Mouse (Mus musculus): ENCODE data around the gene Ndrg3. TPM values are rescaled to one million over a fixed set of nuclear protein-coding genes. Genes with fewer than 3 reads are reported as not detected.
"Not testable (repeated sequence)": the region's sequence is repeated elsewhere in the genome, so short reads cannot be mapped to it uniquely, and the experiment has no call there.

Ndrg3 gene
- polyA plus RNA-seq, 1 experiment from 2014 or later, result 43.3 TPM

DNA sequence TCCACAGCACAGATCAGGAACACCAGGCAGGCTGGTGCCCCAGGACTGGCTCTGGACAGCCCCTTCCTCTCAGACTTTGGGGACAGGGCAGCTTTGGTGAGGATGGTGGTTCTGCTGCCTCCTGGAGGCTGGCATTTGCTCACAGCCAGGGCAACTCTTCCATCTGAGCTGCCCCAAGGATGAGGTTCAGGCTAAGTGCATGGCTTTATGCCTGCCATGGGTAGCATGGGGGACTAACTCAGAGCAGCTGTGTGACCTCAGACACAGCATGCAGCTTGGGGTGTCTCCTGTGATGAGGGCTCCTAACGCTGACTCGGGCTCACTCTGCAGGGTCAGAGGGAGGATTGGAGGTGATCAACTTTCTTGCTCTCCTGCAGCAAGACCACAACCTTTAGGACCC, 106.2 kb downstream of the Ndrg3 start:
- not testable (repeated sequence) for H3K4me3 ChIP-seq (ENCODE audit: low read depth, low read length); H3K4me2 ChIP-seq (ENCODE audit: low read depth, low read length); H3K9me3 ChIP-seq (ENCODE audit: control insufficient read depth, low read length); H3K27me3 ChIP-seq (replicated peaks; ENCODE audit: control insufficient read depth, insufficient read depth, low read length); H3K36me3 ChIP-seq (ENCODE audit: control insufficient read depth, insufficient read depth, low read length); H3K27ac ChIP-seq (replicated peaks; ENCODE audit: low read depth, low read length); DNase-seq (ENCODE audit: low spot score); H3K4me1 ChIP-seq (ENCODE audit: control insufficient read depth, insufficient read depth, low read length); H3K9ac ChIP-seq (ENCODE audit: low read depth, low read length); ATAC-seq (ENCODE audit: low read depth)
- 27% methylated on average over 2 of the region's 2 CpGs for WGBS

DNA sequence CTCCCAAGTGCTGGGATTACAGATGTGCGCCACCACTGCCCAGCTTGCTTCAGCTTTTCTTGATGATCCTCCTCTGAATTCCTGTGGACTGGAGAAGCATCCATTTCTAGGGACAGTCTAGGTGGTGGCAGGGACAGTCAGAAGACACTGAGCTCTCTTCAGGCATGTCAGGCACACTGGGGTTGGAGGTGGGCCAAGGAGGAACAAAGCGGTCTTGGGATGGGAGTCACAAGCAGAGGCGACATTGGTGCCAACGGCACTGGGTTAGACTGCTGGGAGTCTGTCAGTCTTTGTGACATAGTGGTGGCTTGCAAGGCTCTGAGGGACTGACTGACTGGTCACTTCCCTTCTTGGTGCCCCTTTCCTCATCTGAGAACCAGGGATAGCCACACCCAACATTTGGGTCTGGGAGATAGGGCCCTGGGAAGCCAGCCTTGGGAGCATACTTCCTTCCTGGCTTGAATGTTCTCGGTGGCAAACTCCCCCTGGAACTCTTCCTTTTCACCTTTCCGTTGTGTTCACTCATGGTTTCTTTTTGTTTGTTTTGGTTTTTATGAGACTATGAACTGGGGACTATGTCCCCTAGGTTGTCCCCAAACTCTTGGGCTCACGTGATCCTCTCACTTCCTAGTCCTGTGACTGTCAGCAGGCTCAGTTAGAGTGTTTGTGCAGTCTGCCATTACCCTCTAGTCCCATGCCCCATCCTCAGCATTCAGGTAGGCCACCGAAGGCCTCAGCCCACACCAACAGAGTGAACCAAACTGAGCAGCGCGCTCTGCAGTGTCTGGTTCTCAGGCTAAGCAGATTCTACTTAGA, 107.3 kb downstream of the Ndrg3 start:
- Histone ChIP-seq H3K9me3 (ENCODE audit: control insufficient read depth, low read length) (no peaks in the 10 kb centered on the region), H3K4me2 (ENCODE audit: low read depth, low read length) (no peak overlapping the region)

DNA sequence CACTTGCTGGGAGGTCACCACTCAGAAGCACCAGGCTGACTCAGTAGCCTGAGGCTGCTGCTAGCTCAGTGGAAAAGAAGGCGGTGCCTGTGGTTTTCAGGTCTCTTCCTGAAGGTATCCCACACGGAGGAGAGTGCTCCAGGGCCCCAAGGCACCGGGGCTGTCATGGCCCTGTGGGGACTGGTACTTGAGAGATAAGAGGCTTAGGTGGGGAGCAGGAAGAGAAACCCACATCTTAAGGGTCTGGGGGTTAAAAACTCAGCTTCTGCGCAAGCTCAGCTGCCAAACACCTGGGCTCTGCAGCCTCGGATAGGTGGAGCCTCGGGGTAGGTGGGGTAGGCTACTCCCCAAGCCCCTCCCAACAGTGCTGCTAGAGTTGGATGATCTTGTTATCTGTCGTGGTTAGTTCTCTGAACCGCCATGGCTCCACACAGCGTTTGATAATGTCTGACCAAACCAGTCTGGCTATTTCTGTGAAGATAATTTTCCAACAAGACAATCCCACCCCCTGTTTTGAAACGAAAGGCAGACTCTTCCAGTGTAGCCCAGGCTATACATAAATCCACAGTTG, 109.3 kb downstream of the Ndrg3 start:
- H3K27me3 ChIP-seq (replicated peaks; ENCODE audit: control insufficient read depth, insufficient read depth, low read length), result no peaks in the 10 kb centered on the region
- ATAC-seq (ENCODE audit: low read depth) (no peak), DNase-seq (ENCODE audit: low spot score) (no peak)
- H3K4me3 ChIP-seq (ENCODE audit: low read depth, low read length), result no peak overlapping the region
- no peaks in the 10 kb centered on the region for H3K4me1 ChIP-seq (ENCODE audit: control insufficient read depth, insufficient read depth, low read length)
- H3K9ac ChIP-seq (ENCODE audit: low read depth, low read length), result no peak overlapping the region
- H3K27ac ChIP-seq (replicated peaks; ENCODE audit: low read depth, low read length), result no peak overlapping the region
- 29% methylated on average over 10 of the region's 10 CpGs for WGBS
- no peaks in the 10 kb centered on the region for H3K36me3 ChIP-seq (ENCODE audit: control insufficient read depth, insufficient read depth, low read length)
- no peaks in the 10 kb centered on the region for H3K9me3 ChIP-seq (ENCODE audit: control insufficient read depth, low read length)
- H3K4me2 ChIP-seq (ENCODE audit: low read depth, low read length), result no peak overlapping the region

More for the DNA sequence above, 107.3 kb downstream of the Ndrg3 start:
- WGBS, result 87% methylated on average over 10 of the region's 10 CpGs
- H3K4me1 ChIP-seq (ENCODE audit: control insufficient read depth, insufficient read depth, low read length), result no peaks in the 10 kb centered on the region
- ATAC-seq (ENCODE audit: low read depth) (no peak), DNase-seq (ENCODE audit: low spot score) (no peak)
- H3K36me3 ChIP-seq (ENCODE audit: control insufficient read depth, insufficient read depth, low read length), result no peaks in the 10 kb centered on the region
- no peak overlapping the region for H3K27ac ChIP-seq (replicated peaks; ENCODE audit: low read depth, low read length)
- no peaks in the 10 kb centered on the region for H3K27me3 ChIP-seq (replicated peaks; ENCODE audit: control insufficient read depth, insufficient read depth, low read length)
- H3K4me3 ChIP-seq (ENCODE audit: low read depth, low read length), result no peak overlapping the region
- no peak overlapping the region for H3K9ac ChIP-seq (ENCODE audit: low read depth, low read length)

DNA sequence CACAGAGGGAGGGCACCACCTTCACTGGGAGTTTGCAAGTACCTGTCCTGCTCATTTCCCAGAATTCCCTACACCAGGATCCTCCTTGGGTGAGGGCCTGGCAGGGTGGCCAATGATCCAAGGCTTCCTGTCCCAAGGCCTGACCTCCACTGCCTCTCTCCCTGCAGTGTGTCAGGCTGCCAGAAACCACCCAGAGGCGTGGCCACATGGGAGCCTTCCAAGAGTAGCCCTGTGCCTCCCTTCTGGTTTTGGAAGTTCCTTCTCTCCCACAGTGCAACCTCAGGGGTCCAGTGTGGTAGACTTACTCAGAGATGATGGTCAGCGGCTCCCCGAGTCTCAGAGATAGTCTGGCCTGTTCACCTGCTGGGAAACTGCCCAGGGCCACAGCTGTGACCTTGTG, 112.3 kb downstream of the Ndrg3 start:
- ATAC-seq (ENCODE audit: low read depth) (no peak), DNase-seq (ENCODE audit: low spot score) (no peak)
- H3K4me3 ChIP-seq (ENCODE audit: low read depth, low read length), result no peak overlapping the region
- WGBS, result 76% methylated on average over 3 of the region's 3 CpGs
- H3K9me3 ChIP-seq (ENCODE audit: control insufficient read depth, low read length), result no peaks in the 10 kb centered on the region
- H3K27me3 ChIP-seq (replicated peaks; ENCODE audit: control insufficient read depth, insufficient read depth, low read length), result no peaks in the 10 kb centered on the region
- no peak overlapping the region for H3K9ac ChIP-seq (ENCODE audit: low read depth, low read length)
- H3K4me2 ChIP-seq (ENCODE audit: low read depth, low read length), result no peak overlapping the region
- H3K36me3 ChIP-seq (ENCODE audit: control insufficient read depth, insufficient read depth, low read length), result peaks cover 11% of the 10 kb centered on the region
- no peaks in the 10 kb centered on the region for H3K4me1 ChIP-seq (ENCODE audit: control insufficient read depth, insufficient read depth, low read length)
- H3K27ac ChIP-seq (replicated peaks; ENCODE audit: low read depth, low read length), result no peak overlapping the region

DNA sequence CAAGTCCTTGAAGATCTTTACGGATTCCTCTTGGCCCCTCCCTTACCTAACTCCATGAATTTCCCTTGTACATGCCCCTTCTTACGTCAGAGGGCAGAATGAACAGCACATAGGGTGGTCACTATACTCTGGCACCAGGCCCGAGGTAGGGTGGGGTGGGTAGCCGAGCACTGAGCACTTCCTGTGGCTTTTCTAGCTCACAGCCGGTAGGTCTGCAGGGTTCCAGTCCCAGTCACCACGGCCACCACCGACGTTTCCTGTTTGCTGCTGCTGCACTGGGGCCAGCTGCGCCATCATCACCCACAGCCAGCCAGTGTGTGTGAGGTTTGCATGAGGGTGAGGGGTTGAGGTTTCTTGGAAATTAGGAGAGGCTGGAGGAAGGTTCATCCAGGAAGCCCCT, 114.1 kb downstream of the Ndrg3 start:
- Histone ChIP-seq H3K27me3 (replicated peaks; ENCODE audit: control insufficient read depth, insufficient read depth, low read length) (no peaks in the 10 kb centered on the region), H3K4me3 (ENCODE audit: low read depth, low read length) (no peak overlapping the region), H3K36me3 (ENCODE audit: control insufficient read depth, insufficient read depth, low read length) (peaks cover 29% of the 10 kb centered on the region), H3K9ac (ENCODE audit: low read depth, low read length) (no peak overlapping the region), H3K4me1 (ENCODE audit: control insufficient read depth, insufficient read depth, low read length) (no peaks in the 10 kb centered on the region), H3K9me3 (ENCODE audit: control insufficient read depth, low read length) (no peaks in the 10 kb centered on the region), H3K27ac (replicated peaks; ENCODE audit: low read depth, low read length) (no peak overlapping the region), H3K4me2 (ENCODE audit: low read depth, low read length) (no peak overlapping the region)
- ATAC-seq (ENCODE audit: low read depth) (no peak), DNase-seq (ENCODE audit: low spot score) (no peak)
- 48% methylated on average over 9 of the region's 9 CpGs for WGBS

Other genes starting within 250 kb of the Ndrg3 start
- gene Myl9, start 216.6 kb downstream of the Ndrg3 start, polyA plus RNA-seq (2014; fragmentation: Nextera tagmentation; extraction: Ambion mirVana), result 285 and 310 TPM in 2 replicates
- 44.3 and 56.5 TPM in 2 replicates for gene Tgif2, start 152.0 kb downstream of the Ndrg3 start, polyA plus RNA-seq (2014; fragmentation: Nextera tagmentation; extraction: Ambion mirVana)
- 3.2 and 3.6 TPM in 2 replicates for gene 4930518I15Rik, start 134.1 kb downstream of the Ndrg3 start, polyA plus RNA-seq (2014; fragmentation: Nextera tagmentation; extraction: Ambion mirVana)
- gene Rab5if, start 128.9 kb downstream of the Ndrg3 start, polyA plus RNA-seq (2014; fragmentation: Nextera tagmentation; extraction: Ambion mirVana), result 172 and 181 TPM in 2 replicates
- 0.29 and 0.45 TPM in 2 replicates for gene Sla2, start 104.9 kb downstream of the Ndrg3 start, polyA plus RNA-seq (2014; fragmentation: Nextera tagmentation; extraction: Ambion mirVana)
- gene Dsn1, start 15.1 kb upstream of the Ndrg3 start, polyA plus RNA-seq (2014; fragmentation: Nextera tagmentation; extraction: Ambion mirVana), result 25.8 and 32.7 TPM in 2 replicates
- 5.2 and 6.3 TPM in 2 replicates for gene Soga1, start 87.2 kb upstream of the Ndrg3 start, polyA plus RNA-seq (2014; fragmentation: Nextera tagmentation; extraction: Ambion mirVana)
- gene Tldc2, start 95.0 kb upstream of the Ndrg3 start, polyA plus RNA-seq (2014; fragmentation: Nextera tagmentation; extraction: Ambion mirVana), result not detected in 2 replicates
- 23.6 and 24.0 TPM in 2 replicates for gene Samhd1, start 143.2 kb upstream of the Ndrg3 start, polyA plus RNA-seq (2014; fragmentation: Nextera tagmentation; extraction: Ambion mirVana)
- gene Rbl1, start 212.5 kb upstream of the Ndrg3 start, polyA plus RNA-seq (2014; fragmentation: Nextera tagmentation; extraction: Ambion mirVana), result 16.1 and 17.7 TPM in 2 replicates